Mouse (Mus musculus) erythroid progenitor cell, adult 5-6 weeks (primary cell): ENCODE results near the gene Letm1. TPM values are rescaled to one million over a fixed set of nuclear protein-coding genes. Genes with fewer than 3 reads are reported as not detected.

Experiments
- total RNA-seq, 2 experiments: library from RNA; stranded (forward) in 1 of 2; stranded (reverse) in 1 of 2; fragments of 150-400 nt in 1 of 2; fragments of 186-747, 209-891 nt in 1 of 2; gene quantifications; 2 replicates each; pipeline versions ENCODE4 v1.2.3 to v1.2.4; 2015 to 2017; ENCODE audit warnings: low replicate concordance in 2 of 2

Gene Letm1
- total RNA-seq, 2 experiments from 2014 or later = 13.4 to 13.8 TPM

Other genes with a start within 250 kb of the Letm1 start
- 8.0 and 9.7 TPM in 2 replicates for gene Fam53a, start 153.2 kb downstream of the Letm1 start, total RNA-seq (2015; ENCODE audit: low replicate concordance)
- 3.0 and 29.2 TPM in 2 replicates for gene Fam53a, start 153.2 kb downstream of the Letm1 start, total RNA-seq (2017; ENCODE audit: low replicate concordance)
- gene Gm9903, start 152.9 kb downstream of the Letm1 start, total RNA-seq (2015; ENCODE audit: low replicate concordance) = not detected in 2 replicates
- gene Gm9903, start 152.9 kb downstream of the Letm1 start, total RNA-seq (2017; ENCODE audit: low replicate concordance) = 0.77 TPM in 1 of 2 replicates, not detected in the other
- gene Slbp, start 130.2 kb downstream of the Letm1 start, total RNA-seq (2015; ENCODE audit: low replicate concordance) = 377 and 483 TPM in 2 replicates
- gene Slbp, start 130.2 kb downstream of the Letm1 start, total RNA-seq (2017; ENCODE audit: low replicate concordance) = 503 and 597 TPM in 2 replicates
- 544 and 682 TPM in 2 replicates for gene Tacc3, start 124.7 kb downstream of the Letm1 start, total RNA-seq (2015; ENCODE audit: low replicate concordance)
- 404 and 639 TPM in 2 replicates for gene Tacc3, start 124.7 kb downstream of the Letm1 start, total RNA-seq (2017; ENCODE audit: low replicate concordance)
- 44.4 and 49.4 TPM in 2 replicates for gene Tmem129, start 124.4 kb downstream of the Letm1 start, total RNA-seq (2015; ENCODE audit: low replicate concordance)
- 28.2 and 37.7 TPM in 2 replicates for gene Tmem129, start 124.4 kb downstream of the Letm1 start, total RNA-seq (2017; ENCODE audit: low replicate concordance)
- gene Fgfr3, start 61.1 kb downstream of the Letm1 start, total RNA-seq (2015; ENCODE audit: low replicate concordance) = not detected in 2 replicates
- not detected in 2 replicates for gene Fgfr3, start 61.1 kb downstream of the Letm1 start, total RNA-seq (2017; ENCODE audit: low replicate concordance)
- 111 and 127 TPM in 2 replicates for gene Nsd2, start 37.9 kb upstream of the Letm1 start, total RNA-seq (2015; ENCODE audit: low replicate concordance)
- 243 and 248 TPM in 2 replicates for gene Nsd2, start 37.9 kb upstream of the Letm1 start, total RNA-seq (2017; ENCODE audit: low replicate concordance)
- 12.3 and 28.1 TPM in 2 replicates for gene Nelfa, start 153.6 kb upstream of the Letm1 start, total RNA-seq (2015; ENCODE audit: low replicate concordance)
- 12.5 and 25.8 TPM in 2 replicates for gene Nelfa, start 153.6 kb upstream of the Letm1 start, total RNA-seq (2017; ENCODE audit: low replicate concordance)
- gene Gm1673, start 200.6 kb upstream of the Letm1 start, total RNA-seq (2015; ENCODE audit: low replicate concordance) = not detected in 2 replicates
- not detected in 2 replicates for gene Gm1673, start 200.6 kb upstream of the Letm1 start, total RNA-seq (2017; ENCODE audit: low replicate concordance)
- 0.72 TPM in 1 of 2 replicates, not detected in the other for gene Nat8l, start 213.2 kb upstream of the Letm1 start, total RNA-seq (2015; ENCODE audit: low replicate concordance)
- 0.15 and 0.77 TPM in 2 replicates for gene Nat8l, start 213.2 kb upstream of the Letm1 start, total RNA-seq (2017; ENCODE audit: low replicate concordance)